8 mouse cellular contexts compared by ENCODE assay signal in the genomic region with DNA sequence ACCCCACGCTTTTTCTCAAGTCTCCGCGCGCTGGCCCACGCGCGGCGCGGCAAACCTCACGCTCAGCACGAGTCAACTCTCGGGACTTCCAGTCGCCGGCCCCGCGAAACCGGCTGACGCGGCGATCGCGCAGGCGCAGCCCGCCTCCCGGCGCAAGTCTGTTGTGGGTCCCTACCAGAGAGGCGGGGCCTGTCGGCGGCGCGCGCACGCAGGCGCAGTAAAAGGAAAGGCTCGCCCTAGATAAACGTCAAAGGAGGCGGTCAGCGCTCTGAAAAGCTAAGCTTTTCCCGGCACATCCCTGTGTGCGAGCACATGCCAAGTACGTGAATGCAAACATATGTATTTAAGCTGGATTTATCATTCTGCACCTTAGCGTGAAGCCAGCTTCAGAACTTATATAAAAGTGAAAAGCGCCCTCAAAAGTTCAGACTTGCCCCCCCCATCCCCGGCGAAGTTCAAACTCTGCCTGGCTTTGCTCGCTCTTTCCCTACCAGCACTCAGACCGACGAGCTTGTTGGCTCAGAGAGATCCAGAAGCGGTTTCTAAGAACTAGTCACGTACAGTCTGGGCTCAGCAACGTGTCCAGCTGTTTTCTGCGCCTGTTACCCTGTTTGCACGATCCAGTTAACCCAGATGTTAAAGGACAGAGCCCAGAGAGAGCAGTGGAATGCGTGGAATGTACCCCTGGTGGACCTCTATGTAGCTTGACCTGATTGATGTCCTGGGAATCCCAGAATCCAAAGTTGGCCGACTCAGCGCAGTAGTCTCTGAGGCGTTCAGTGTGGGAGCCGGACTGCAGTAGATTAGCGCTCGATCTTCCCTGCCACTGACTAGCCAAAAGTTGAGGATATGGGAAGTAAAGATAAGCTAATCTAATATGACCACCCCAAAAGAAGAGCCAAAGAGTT. TPM values are rescaled to one million over a fixed set of nuclear protein-coding genes. Genes with fewer than 3 reads are reported as not detected.
A peak's percentile ranks its signal among the peaks of the same experiment; 100 is the strongest.
DNase-seq lines count a peak whose midpoint lies in the region; ATAC-seq and TF ChIP-seq lines count a peak whose summit lies in the region.

TSS of gene Pelo (minus strand) at position 118 of the 908 bp plus-strand sequence.

- peak within 1 kb of the TSS; percentile 90 for H3K4me3 ChIP-seq in bone marrow macrophage, adult 2 months (ENCODE audit: insufficient read depth, low read length)
- H3K4me3 ChIP-seq in embryonic fibroblast, embryonic 13.5 days (ENCODE audit: insufficient read depth, low read length): peak within 1 kb of the TSS; percentile 62
- H3K4me3 ChIP-seq in heart, embryonic 10.5 days: peak within 1 kb of the TSS; percentile 73
- peak within 1 kb of the TSS; percentile 71 for H3K4me3 ChIP-seq in kidney, embryonic 15.5 days (replicated peaks)

- DNase-seq in A20 (ENCODE audit: low read depth, low spot score) (peak; percentile 92), liver (peak; percentile 97)
- DNase-seq in heart, embryonic 10.5 days (ENCODE audit: low spot score): peak; percentile 97
- DNase-seq in spleen, postnatal 4 days (ENCODE audit: low spot score in 2 of 2): peak; percentile 95 to 98

- peaks cover 5% of the 10 kb centered on the region for H3K4me1 ChIP-seq in bone marrow macrophage, adult 2 months (ENCODE audit: control insufficient read depth, insufficient read depth, low read length)
- peaks cover 2% of the 10 kb centered on the region; the same call in 1 of the 2 replicates for H3K4me1 ChIP-seq in embryonic fibroblast, embryonic 13.5 days (ENCODE audit: control insufficient read depth, insufficient read depth, low read length)
- H3K4me1 ChIP-seq in heart, embryonic 10.5 days: peaks cover 42% of the 10 kb centered on the region
- H3K4me1 ChIP-seq in kidney, embryonic 15.5 days: peaks cover 37% of the 10 kb centered on the region

- no peak for TF ChIP-seq CTCF in bone marrow macrophage, adult 2 months (IDR thresholded peaks at IDR 0.05; ENCODE audit: low read depth, low read length)
- no peak for TF ChIP-seq CTCF in embryonic fibroblast, embryonic 13.5 days (IDR thresholded peaks at IDR 0.05; ENCODE audit: borderline replicate concordance, insufficient read depth, low read length)

- peaks cover 23% of the 10 kb centered on the region for H3K36me3 ChIP-seq in heart, embryonic 10.5 days
- H3K36me3 ChIP-seq in kidney, embryonic 15.5 days: peaks cover 30% of the 10 kb centered on the region

- peak within 1 kb of the TSS; percentile 4; the same call in 1 of the 2 replicates for H3K27ac ChIP-seq in bone marrow macrophage, adult 2 months (ENCODE audit: insufficient read depth, low read depth, low read length)
- peak within 1 kb of the TSS; percentile 95 for H3K27ac ChIP-seq in embryonic fibroblast, embryonic 13.5 days (ENCODE audit: insufficient read depth, low read length)
- H3K27ac ChIP-seq in heart, embryonic 10.5 days: peak within 1 kb of the TSS; percentile 96
- peak within 1 kb of the TSS; percentile 96 for H3K27ac ChIP-seq in kidney, embryonic 15.5 days

- no peaks in the 10 kb centered on the region for H3K27me3 ChIP-seq in heart, embryonic 10.5 days (ENCODE audit: insufficient read depth, poor library complexity, severe bottlenecking)
- no peaks in the 10 kb centered on the region for H3K27me3 ChIP-seq in kidney, embryonic 15.5 days

- peak within 1 kb of the TSS; percentile 67 for H3K9ac ChIP-seq in kidney, embryonic 15.5 days

- WGBS in heart, embryonic 10.5 days: under 1% methylated on average over 60 of the region's 60 CpGs
- WGBS in kidney, embryonic 15.5 days: under 1% methylated on average over 60 of the region's 60 CpGs

- no peaks in the 10 kb centered on the region for H3K9me3 ChIP-seq in heart, embryonic 10.5 days
- no peaks in the 10 kb centered on the region for H3K9me3 ChIP-seq in kidney, embryonic 15.5 days (replicated peaks)

- peak within 1 kb of the TSS; percentile 91 for H3K4me2 ChIP-seq in kidney, embryonic 15.5 days

- no peak for TF ChIP-seq POLR2A in bone marrow macrophage, adult 2 months (IDR thresholded peaks at IDR 0.05; ENCODE audit: borderline replicate concordance, low read depth, low read length)
- TF ChIP-seq POLR2A in embryonic fibroblast, embryonic 13.5 days (IDR thresholded peaks at IDR 0.05; ENCODE audit: low read depth, low read length): peak; percentile 94

- peak; percentile 95 for ATAC-seq in kidney, embryonic 15.5 days (replicated peaks; ENCODE audit: low FRiP score)
- peak; percentile 68 for ATAC-seq in monocyte, adult 5-6 weeks (replicated peaks; ENCODE audit: insufficient number of reproducible peaks, low FRiP score, low TSS enrichment, poor library complexity, severe bottlenecking)

RNA-seq across cellular contexts. Expression of gene Pelo, which starts in this region (rescaled TPM):
- polyA plus RNA-seq in bone marrow macrophage, adult 2 months (2012; ENCODE audit: insufficient read depth, insufficient read length, missing spikeins): 7.7 and 8.4 TPM in 2 replicates
- 14.1 and 17.0 TPM in 2 replicates for polyA plus RNA-seq in embryonic fibroblast, embryonic 13.5 days (2011; ENCODE audit: insufficient read length, low read depth, missing spikeins)
- 9.1 and 9.5 TPM in 2 replicates for polyA plus RNA-seq in heart, embryonic 10.5 days (2016; fragmentation: Nextera tagmentation; extraction: Ambion mirVana)
- 5.7 and 6.5 TPM in 2 replicates for polyA plus RNA-seq in kidney, embryonic 15.5 days (2015; fragmentation: Nextera tagmentation; extraction: Ambion mirVana)
- 4.1 to 6.7 TPM (median 6.7 TPM) in 3 replicates for total RNA-seq in monocyte, adult 5-6 weeks (2017)

Comparison
In these comparisons a context has a peak if more than half of its experiments do, and no peak if none do; other contexts are left out.
1. Peak in every context shown above with its lines: DNase-seq, ATAC-seq, H3K4me3 ChIP-seq and H3K27ac ChIP-seq.
2. H3K27ac ChIP-seq: peak in every context shown above with its lines; median percentile 96 in heart, embryonic 10.5 days; 96 in kidney, embryonic 15.5 days; 95 in embryonic fibroblast, embryonic 13.5 days; 4 in bone marrow macrophage, adult 2 months.